Comparison of ENCODE assay signal across 21 mouse cellular contexts in genomic region chr10:79976722-79977107, GRCm38 (mm10). TPM values are rescaled to one million over a fixed set of nuclear protein-coding genes. Genes with fewer than 3 reads are reported as not detected.
DNase-seq lines count a peak whose midpoint lies in the region; ATAC-seq and TF ChIP-seq lines count a peak whose summit lies in the region.
"Had no signal": no experiment of that assay in that cellular context is flagged by ENCODE, and none has a peak within 500 bp of the region (broad histone marks: within the 10 kb centered on the region; RNA-seq: fewer than 3 reads in every experiment).

No protein-coding gene starts in this region.

- ATAC-seq in midbrain, embryonic 11.5 days (ENCODE audit: low FRiP score): no peak
- no peak for ATAC-seq in midbrain, embryonic 15.5 days (replicated peaks)
- no peak for ATAC-seq in G1E (ENCODE audit: extremely low read depth, insufficient number of reproducible peaks, low FRiP score, poor library complexity, severe bottlenecking)
- no peak for ATAC-seq in intestine, postnatal 0 days
- ATAC-seq in forebrain, embryonic 14.5 days: no peak
- ATAC-seq: forebrain, embryonic 16.5 days; hindbrain, embryonic 16.5 days; inflammation-experienced regulatory T-cells, adult 6 months had no signal

- H3K36me3 ChIP-seq in midbrain, embryonic 11.5 days (ENCODE audit: control insufficient read depth, insufficient read depth, low read length): peaks cover 34% of the 10 kb centered on the region
- peaks cover 42% of the 10 kb centered on the region for H3K36me3 ChIP-seq in midbrain, embryonic 15.5 days (replicated peaks)
- H3K36me3 ChIP-seq in G1E (replicated peaks): peaks cover 92% of the 10 kb centered on the region
- peaks cover 44% of the 10 kb centered on the region for H3K36me3 ChIP-seq in intestine, postnatal 0 days (ENCODE audit: control insufficient read depth, insufficient read depth)
- H3K36me3 ChIP-seq in forebrain, embryonic 14.5 days (ENCODE audit: control insufficient read depth, insufficient read depth, low read length): peaks cover 69% of the 10 kb centered on the region

- H3K9me3 ChIP-seq in midbrain, embryonic 11.5 days (ENCODE audit: control insufficient read depth, low read length): no peaks in the 10 kb centered on the region
- no peaks in the 10 kb centered on the region for H3K9me3 ChIP-seq in midbrain, embryonic 15.5 days
- H3K9me3 ChIP-seq in G1E (replicated peaks): peaks cover 58% of the 10 kb centered on the region
- H3K9me3 ChIP-seq in intestine, postnatal 0 days (ENCODE audit: control insufficient read depth): no peaks in the 10 kb centered on the region
- no peaks in the 10 kb centered on the region for H3K9me3 ChIP-seq in forebrain, embryonic 14.5 days (replicated peaks; ENCODE audit: control insufficient read depth, low read length)
- H3K9me3 ChIP-seq: embryonic facial prominence, embryonic 12.5 days; hindbrain, embryonic 12.5 days had no signal

- H3K4me3 ChIP-seq in midbrain, embryonic 11.5 days (ENCODE audit: low read depth, low read length): no peak overlapping the region
- H3K4me3 ChIP-seq in midbrain, embryonic 15.5 days: no peak overlapping the region
- peak overlapping the region; percentile 10; the same call in 1 of the 2 replicates for H3K4me3 ChIP-seq in G1E (ENCODE audit: low read depth, low read length)
- no peak overlapping the region for H3K4me3 ChIP-seq in intestine, postnatal 0 days (ENCODE audit: low read depth, low read length)
- H3K4me3 ChIP-seq in forebrain, embryonic 14.5 days (ENCODE audit: low read depth, low read length): no peak overlapping the region
- H3K4me3 ChIP-seq: embryonic facial prominence, embryonic 12.5 days; heart, embryonic 12.5 days; hindbrain, embryonic 12.5 days had no signal

- WGBS in midbrain, embryonic 11.5 days: 68% methylated on average over 36 of the region's 36 CpGs
- WGBS in midbrain, embryonic 15.5 days: 74% methylated on average over 36 of the region's 36 CpGs
- 75% methylated on average over 24 of the region's 36 CpGs for WGBS in intestine, postnatal 0 days
- WGBS in forebrain, embryonic 14.5 days: 81% methylated on average over 36 of the region's 36 CpGs

- intact Hi-C loops in gastrocnemius, postnatal 14 days (cut with DNase I; ENCODE audit: low total_unique reads): no loop called here

- peak; percentile 61 for DNase-seq in midbrain, embryonic 11.5 days (ENCODE audit: low spot score, missing footprints)
- DNase-seq in G1E (ENCODE audit: low spot score): no peak
- DNase-seq in gastrocnemius, postnatal 14 days: no peak
- DNase-seq in forebrain, embryonic 14.5 days (ENCODE audit: low spot score): no peak
- no peak for DNase-seq in thymus, postnatal 4 days
- DNase-seq: adrenal gland, postnatal 10 days; cerebellum, adult 11 months; cerebellum, adult 8-10 months; cerebellum, postnatal 14 days; embryo, embryonic 11 days; gastrocnemius, postnatal 25 days had no signal

- H3K27me3 ChIP-seq in midbrain, embryonic 11.5 days (ENCODE audit: control insufficient read depth, insufficient read depth, low read length): peaks cover 6% of the 10 kb centered on the region; the same call in 1 of the 2 replicates
- H3K27me3 ChIP-seq in midbrain, embryonic 15.5 days (replicated peaks): peaks cover 15% of the 10 kb centered on the region
- peaks cover 10% of the 10 kb centered on the region; the same call in 1 of the 2 replicates for H3K27me3 ChIP-seq in G1E (ENCODE audit: insufficient read depth, low read length)
- peaks cover 7% of the 10 kb centered on the region; the same call in 1 of the 2 replicates for H3K27me3 ChIP-seq in intestine, postnatal 0 days (replicated peaks; ENCODE audit: control insufficient read depth, insufficient read depth, low read length)
- peaks cover 11% of the 10 kb centered on the region; the same call in 1 of the 2 replicates for H3K27me3 ChIP-seq in forebrain, embryonic 14.5 days (replicated peaks; ENCODE audit: control insufficient read depth, insufficient read depth, low read length)

- TF ChIP-seq CTCF in G1E (IDR thresholded peaks at IDR 0.05; ENCODE audit: low read depth, low read length): no peak
- no peak for TF ChIP-seq CTCF in intestine, postnatal 0 days (IDR thresholded peaks at IDR 0.05; ENCODE audit: low read depth)

- H3K27ac ChIP-seq in midbrain, embryonic 11.5 days (ENCODE audit: low read depth, low read length): no peak overlapping the region
- H3K27ac ChIP-seq in midbrain, embryonic 15.5 days: no peak overlapping the region
- peak overlapping the region; percentile 21; the same call in 1 of the 2 replicates for H3K27ac ChIP-seq in intestine, postnatal 0 days (ENCODE audit: low read depth, low read length)
- no peak overlapping the region for H3K27ac ChIP-seq in forebrain, embryonic 14.5 days (ENCODE audit: low read depth, low read length)
- H3K27ac ChIP-seq: embryonic facial prominence, embryonic 12.5 days; hindbrain, embryonic 12.5 days had no signal

- no peaks in the 10 kb centered on the region for H3K4me1 ChIP-seq in midbrain, embryonic 11.5 days (ENCODE audit: control insufficient read depth, insufficient read depth, low read length)
- H3K4me1 ChIP-seq in midbrain, embryonic 15.5 days: peaks cover 10% of the 10 kb centered on the region; the same call in 1 of the 2 replicates
- peaks cover 40% of the 10 kb centered on the region for H3K4me1 ChIP-seq in G1E (ENCODE audit: insufficient read depth, low read depth, low read length)
- no peaks in the 10 kb centered on the region for H3K4me1 ChIP-seq in intestine, postnatal 0 days (replicated peaks; ENCODE audit: control insufficient read depth, insufficient read depth, low read length)
- no peaks in the 10 kb centered on the region for H3K4me1 ChIP-seq in forebrain, embryonic 14.5 days (ENCODE audit: control insufficient read depth, insufficient read depth, low read length)
- H3K4me1 ChIP-seq: embryonic facial prominence, embryonic 12.5 days had no signal

- H3K9ac ChIP-seq in midbrain, embryonic 11.5 days (ENCODE audit: low read length): no peak overlapping the region
- no peak overlapping the region for H3K9ac ChIP-seq in midbrain, embryonic 15.5 days
- no peak overlapping the region for H3K9ac ChIP-seq in intestine, postnatal 0 days (ENCODE audit: low read depth, low read length)
- H3K9ac ChIP-seq in forebrain, embryonic 14.5 days (ENCODE audit: low read length): no peak overlapping the region
- H3K9ac ChIP-seq: embryonic facial prominence, embryonic 12.5 days; heart, embryonic 12.5 days; hindbrain, embryonic 12.5 days had no signal

- no peak overlapping the region for H3K4me2 ChIP-seq in midbrain, embryonic 11.5 days
- no peak overlapping the region for H3K4me2 ChIP-seq in midbrain, embryonic 15.5 days
- no peak overlapping the region for H3K4me2 ChIP-seq in intestine, postnatal 0 days (replicated peaks; ENCODE audit: low read depth)
- H3K4me2 ChIP-seq in forebrain, embryonic 14.5 days (ENCODE audit: low read length): no peak overlapping the region
- H3K4me2 ChIP-seq: embryonic facial prominence, embryonic 12.5 days; heart, embryonic 12.5 days; hindbrain, embryonic 12.5 days had no signal

RNA-seq across cellular contexts. Expression of gene Grin3b, which starts 6.2 kb away (rescaled TPM):
- polyA plus RNA-seq in midbrain, embryonic 11.5 days (2014; fragmentation: Nextera tagmentation; extraction: Ambion mirVana): 0.22 and 0.38 TPM in 2 replicates
- 0.34 and 0.66 TPM in 2 replicates for polyA plus RNA-seq in midbrain, embryonic 15.5 days (2015; fragmentation: Nextera tagmentation; extraction: Ambion mirVana)
- total RNA-seq in G1E (2014; fragmentation: Nextera tagmentation) (0.60 TPM in 1 of 2 replicates, not detected in the other), G1E (2017) (0.44 TPM in 1 of 2 replicates, not detected in the other)
- polyA plus RNA-seq in G1E (2012): 0.07 and 0.10 TPM in 2 replicates
- polyA plus RNA-seq in intestine, postnatal 0 days (2015; fragmentation: Nextera tagmentation; extraction: Ambion mirVana): 0.08 and 0.17 TPM in 2 replicates
- under 1 TPM; 0.11 to 0.25 TPM for total RNA-seq in gastrocnemius, postnatal 14 days (2021)
- polyA plus RNA-seq in forebrain, embryonic 14.5 days (2014; fragmentation: Nextera tagmentation; extraction: Ambion mirVana): 0.23 and 0.40 TPM in 2 replicates
- total RNA-seq: common myeloid progenitor, adult 5-6 weeks; gastrocnemius, postnatal 25 days; granulocyte monocyte progenitor cell, adult 5-6 weeks had no signal

RNA-seq across cellular contexts. Expression of gene Tmem259, which starts 7.4 kb away (rescaled TPM):
- 11.9 and 13.5 TPM in 2 replicates for polyA plus RNA-seq in midbrain, embryonic 11.5 days (2014; fragmentation: Nextera tagmentation; extraction: Ambion mirVana)
- 24.3 and 28.3 TPM in 2 replicates for polyA plus RNA-seq in midbrain, embryonic 15.5 days (2015; fragmentation: Nextera tagmentation; extraction: Ambion mirVana)
- total RNA-seq in G1E (2014; fragmentation: Nextera tagmentation): 62.8 and 79.8 TPM in 2 replicates
- total RNA-seq in G1E (2017): 41.6 and 47.0 TPM in 2 replicates
- 264 and 361 TPM in 2 replicates for polyA plus RNA-seq in G1E (2012)
- polyA plus RNA-seq in intestine, postnatal 0 days (2015; fragmentation: Nextera tagmentation; extraction: Ambion mirVana): 24.7 and 25.3 TPM in 2 replicates
- 10 to 100 TPM; 76.2 to 84.5 TPM for total RNA-seq in gastrocnemius, postnatal 14 days (2021)
- polyA plus RNA-seq in forebrain, embryonic 14.5 days (2014; fragmentation: Nextera tagmentation; extraction: Ambion mirVana): 10.5 and 13.4 TPM in 2 replicates

RNA-seq across cellular contexts. Expression of gene Cnn2, which starts 11.7 kb away (rescaled TPM):
- 158 and 160 TPM in 2 replicates for polyA plus RNA-seq in midbrain, embryonic 11.5 days (2014; fragmentation: Nextera tagmentation; extraction: Ambion mirVana)
- polyA plus RNA-seq in midbrain, embryonic 15.5 days (2015; fragmentation: Nextera tagmentation; extraction: Ambion mirVana): 28.6 and 34.4 TPM in 2 replicates
- total RNA-seq in G1E (2014; fragmentation: Nextera tagmentation) (4.6 and 8.4 TPM in 2 replicates), G1E (2017) (7.4 and 10.5 TPM in 2 replicates)
- polyA plus RNA-seq in G1E (2012): 20.8 and 27.2 TPM in 2 replicates
- polyA plus RNA-seq in intestine, postnatal 0 days (2015; fragmentation: Nextera tagmentation; extraction: Ambion mirVana): 109 and 117 TPM in 2 replicates
- 10 to 100 TPM; 19.2 to 24.8 TPM for total RNA-seq in gastrocnemius, postnatal 14 days (2021)
- polyA plus RNA-seq in forebrain, embryonic 14.5 days (2014; fragmentation: Nextera tagmentation; extraction: Ambion mirVana): 33.2 and 40.0 TPM in 2 replicates

RNA-seq across cellular contexts. Expression of gene Wdr18, which starts 16.8 kb away (rescaled TPM):
- polyA plus RNA-seq in midbrain, embryonic 11.5 days (2014; fragmentation: Nextera tagmentation; extraction: Ambion mirVana): 92.7 and 98.4 TPM in 2 replicates
- 87.3 and 87.5 TPM in 2 replicates for polyA plus RNA-seq in midbrain, embryonic 15.5 days (2015; fragmentation: Nextera tagmentation; extraction: Ambion mirVana)
- total RNA-seq in G1E (2014; fragmentation: Nextera tagmentation): 28.5 and 37.3 TPM in 2 replicates
- 34.4 and 34.6 TPM in 2 replicates for total RNA-seq in G1E (2017)
- 69.0 and 69.5 TPM in 2 replicates for polyA plus RNA-seq in G1E (2012)
- 41.9 and 44.0 TPM in 2 replicates for polyA plus RNA-seq in intestine, postnatal 0 days (2015; fragmentation: Nextera tagmentation; extraction: Ambion mirVana)
- 10 to 100 TPM; 18.7 to 23.0 TPM for total RNA-seq in gastrocnemius, postnatal 14 days (2021)
- 96.4 and 101 TPM in 2 replicates for polyA plus RNA-seq in forebrain, embryonic 14.5 days (2014; fragmentation: Nextera tagmentation; extraction: Ambion mirVana)

RNA-seq across cellular contexts. Expression of gene Abca7, which starts 19.6 kb away (rescaled TPM):
- polyA plus RNA-seq in midbrain, embryonic 11.5 days (2014; fragmentation: Nextera tagmentation; extraction: Ambion mirVana): 2.8 and 2.9 TPM in 2 replicates
- 4.4 and 4.8 TPM in 2 replicates for polyA plus RNA-seq in midbrain, embryonic 15.5 days (2015; fragmentation: Nextera tagmentation; extraction: Ambion mirVana)
- total RNA-seq in G1E (2014; fragmentation: Nextera tagmentation) (17.4 and 35.9 TPM in 2 replicates), G1E (2017) (12.1 and 15.2 TPM in 2 replicates)
- polyA plus RNA-seq in G1E (2012): 21.1 and 21.6 TPM in 2 replicates
- polyA plus RNA-seq in intestine, postnatal 0 days (2015; fragmentation: Nextera tagmentation; extraction: Ambion mirVana): 2.2 and 2.5 TPM in 2 replicates
- 1 to 10 TPM; 4.2 TPM for total RNA-seq in gastrocnemius, postnatal 14 days (2021)
- 2.1 and 3.1 TPM in 2 replicates for polyA plus RNA-seq in forebrain, embryonic 14.5 days (2014; fragmentation: Nextera tagmentation; extraction: Ambion mirVana)
